Mouse (Mus musculus): ENCODE data around the gene B3gnt2.

GRCm38 (mm10) chr11:22826665-22827064 lies 34.1 kb downstream of the B3gnt2 start:
- no peak for TF ChIP-seq POLR2A (IDR thresholded peaks at IDR 0.05; ENCODE audit: borderline replicate concordance, insufficient read depth, low read length)
- no peak for TF ChIP-seq CTCF (IDR thresholded peaks at IDR 0.05; ENCODE audit: borderline replicate concordance, insufficient read depth, low read depth, low read length)
